Mouse (Mus musculus): ENCODE measurements around the gene Ttyh3.

Gene Ttyh3

GRCm38 (mm10) chr5:140627580-140627979, 21.3 kb downstream of the Ttyh3 start:
- no peak for DNase-seq (ENCODE audit: low spot score)

GRCm38 (mm10) chr5:140624961-140625360, 23.9 kb downstream of the Ttyh3 start:
- DNase-seq (ENCODE audit: low spot score): no peak

GRCm38 (mm10) chr5:140624238-140624637, 24.6 kb downstream of the Ttyh3 start:
- DNase-seq (ENCODE audit: low spot score): no peak

GRCm38 (mm10) chr5:140623791-140624190, 25.0 kb downstream of the Ttyh3 start:
- DNase-seq (ENCODE audit: low spot score): no peak

- no peak for DNase-seq (ENCODE audit: low spot score)
Observed at GRCm38 (mm10) chr5:140622978-140623670, 25.7 kb downstream of the Ttyh3 start.

GRCm38 (mm10) chr5:140621517-140621916, 27.3 kb downstream of the Ttyh3 start:
- no peak for DNase-seq (ENCODE audit: low spot score)

- no peak for DNase-seq (ENCODE audit: low spot score)
Observed at GRCm38 (mm10) chr5:140621092-140621491, 27.7 kb downstream of the Ttyh3 start.

GRCm38 (mm10) chr5:140619895-140620736, 28.7 kb downstream of the Ttyh3 start:
- DNase-seq (ENCODE audit: low spot score): no peak

- DNase-seq (ENCODE audit: low spot score): peak; percentile 93
Observed at GRCm38 (mm10) chr5:140619151-140619771, 29.6 kb downstream of the Ttyh3 start.

- no peak for DNase-seq (ENCODE audit: low spot score)
Observed at GRCm38 (mm10) chr5:140617714-140618113, 31.1 kb downstream of the Ttyh3 start.

GRCm38 (mm10) chr5:140616691-140617090, 32.1 kb downstream of the Ttyh3 start:
- DNase-seq (ENCODE audit: low spot score): no peak

GRCm38 (mm10) chr5:140616110-140616503, 32.7 kb downstream of the Ttyh3 start:
- no peak for DNase-seq (ENCODE audit: low spot score)

GRCm38 (mm10) chr5:140615321-140616109, 33.3 kb downstream of the Ttyh3 start:
- no peak for DNase-seq (ENCODE audit: low spot score)

- DNase-seq (ENCODE audit: low spot score): no peak
Observed at GRCm38 (mm10) chr5:140614837-140615236, 34.0 kb downstream of the Ttyh3 start.

GRCm38 (mm10) chr5:140614141-140614540, 34.7 kb downstream of the Ttyh3 start:
- DNase-seq (ENCODE audit: low spot score): no peak

GRCm38 (mm10) chr5:140612191-140612590, 36.6 kb downstream of the Ttyh3 start:
- no peak for DNase-seq (ENCODE audit: low spot score)

GRCm38 (mm10) chr5:140611611-140612185, 37.1 kb downstream of the Ttyh3 start:
- DNase-seq (ENCODE audit: low spot score): peak; percentile 74

GRCm38 (mm10) chr5:140611021-140611583, 37.7 kb downstream of the Ttyh3 start:
- peak; percentile 90 for DNase-seq (ENCODE audit: low spot score)

- DNase-seq (ENCODE audit: low spot score): no peak
Observed at GRCm38 (mm10) chr5:140610273-140611011, 38.4 kb downstream of the Ttyh3 start.

- no peak for DNase-seq (ENCODE audit: low spot score)
Observed at GRCm38 (mm10) chr5:140609511-140610272, 39.1 kb downstream of the Ttyh3 start.
